Mouse (Mus musculus) heart, embryonic 12.5 days (tissue): ENCODE data around the gene Eya2. TPM values are rescaled to one million over a fixed set of nuclear protein-coding genes. Genes with fewer than 3 reads are reported as not detected.
A peak's percentile ranks its signal among the peaks of the same experiment; 100 is the strongest.

ENCODE experiments used
- ATAC-seq: fragments of 200-750 bp; cut with Nextera tagmentation; 2 replicates; pipeline ENCODE4 v1.8.0; 2017; ENCODE audit warnings: moderate TSS enrichment, moderate library complexity; ENCODE audit not compliant: insufficient number of reproducible peaks, low FRiP score
- H3K27ac ChIP-seq: fragments of 300-500 bp; sonication (generic); 2 replicates; pipeline ENCODE4 v1.5.1; 2016; ENCODE audit warnings: mild to moderate bottlenecking, moderate library complexity; ENCODE audit not compliant: poor library complexity, severe bottlenecking
- H3K27me3 ChIP-seq: fragments of 300-500 bp; sonication (generic); replicated peaks from 2 replicates; pipeline ENCODE4 v1.6.1; 2016; ENCODE audit warnings: mild to moderate bottlenecking, moderate library complexity
- H3K36me3 ChIP-seq: fragments of 300-500 bp; sonication (generic); 2 replicates; pipeline ENCODE4 v1.6.1; 2016; ENCODE audit warnings: mild to moderate bottlenecking, moderate library complexity
- H3K4me1 ChIP-seq: fragments of 300-500 bp; sonication (generic); replicated peaks from 2 replicates; pipeline ENCODE4 v1.6.1; 2016; ENCODE audit warnings: mild to moderate bottlenecking
- H3K4me2 ChIP-seq: fragments of 300-500 bp; sonication (generic); 2 replicates; pipeline ENCODE4 v1.6.1; 2016; ENCODE audit warnings: mild to moderate bottlenecking, moderate library complexity
- H3K4me3 ChIP-seq: fragments of 300-500 bp; sonication (generic); 2 replicates; pipeline ENCODE4 v1.5.1; 2016; ENCODE audit warnings: mild to moderate bottlenecking
- H3K9ac ChIP-seq: fragments of 300-500 bp; sonication (generic); 2 replicates; pipeline ENCODE4 v1.6.1; 2016; ENCODE audit warnings: mild to moderate bottlenecking, moderate library complexity
- H3K9me3 ChIP-seq: fragments of 300-500 bp; sonication (generic); replicated peaks from 2 replicates; pipeline ENCODE4 v1.6.1; 2016; ENCODE audit warnings: mild to moderate bottlenecking, moderate library complexity
- WGBS: fragments of 180-500 bp; shearing (Covaris S2); methylation state at CpG from one replicate; pipeline ENCODE4 v1.1.7; 2016; 5-methylcytosine and 5-hydroxymethylcytosine counted together
- polyA plus RNA-seq: library from polyadenylated mRNA; unstranded; fragments of >200 nt; fragmentation: Nextera tagmentation; extraction: Ambion mirVana; gene quantifications from 2 replicates; pipeline ENCODE4 v1.2.1, GENCODE M21; 2016

The Eya2 gene
- polyA plus RNA-seq, 1 experiment from 2014 or later, result 0.13 TPM

DNA sequence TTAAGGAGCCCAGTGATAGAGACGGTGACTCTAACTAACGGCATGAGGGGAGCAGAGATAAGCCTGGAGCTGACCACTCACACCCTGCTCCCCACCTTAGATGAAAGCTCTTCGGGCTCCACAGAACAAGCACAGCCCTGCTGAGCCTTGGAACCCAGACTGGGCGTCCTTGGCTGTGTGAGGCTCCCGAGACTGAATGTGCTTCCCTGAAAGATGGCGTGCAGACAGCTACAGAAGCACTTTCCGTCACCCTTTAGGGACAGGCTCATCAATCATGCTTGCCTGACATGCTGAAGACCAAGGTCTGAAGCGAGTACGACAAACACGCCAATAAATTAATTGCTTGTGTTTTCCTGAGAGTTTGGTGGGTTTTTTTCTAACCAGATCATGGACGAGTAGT is 56.2 kb downstream of the Eya2 start:
- peaks cover 8% of the 10 kb centered on the region; the same call in 1 of the 2 replicates for H3K27me3 ChIP-seq
- no peaks in the 10 kb centered on the region for H3K36me3 ChIP-seq
- peaks cover 26% of the 10 kb centered on the region for H3K4me1 ChIP-seq
- ATAC-seq, result no peak
- H3K9ac ChIP-seq, result no peak overlapping the region
- no peak overlapping the region for H3K4me3 ChIP-seq
- WGBS, result 32% methylated on average over 11 of the region's 11 CpGs
- no peak overlapping the region for H3K27ac ChIP-seq
- no peaks in the 10 kb centered on the region for H3K9me3 ChIP-seq
- no peak overlapping the region for H3K4me2 ChIP-seq

DNA sequence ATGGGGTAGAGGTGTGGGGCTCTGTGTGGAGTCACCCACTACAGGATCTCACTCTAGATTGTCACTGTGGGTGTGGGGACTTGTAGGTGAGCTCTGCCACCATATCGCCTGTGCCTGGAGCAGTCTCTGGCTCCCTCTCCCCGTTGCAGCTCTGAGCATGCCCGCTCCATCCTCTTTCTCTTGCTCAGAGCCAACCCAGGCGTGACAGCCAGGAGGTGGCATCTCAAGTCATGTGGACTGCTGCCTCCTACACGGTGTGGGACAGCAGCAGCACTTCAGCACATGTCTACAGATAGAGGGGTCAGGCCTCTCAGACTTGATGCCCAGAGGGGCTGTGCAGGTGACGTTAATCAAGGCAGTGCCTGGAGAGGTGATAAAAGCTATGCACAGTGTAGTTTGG is 57.4 kb downstream of the Eya2 start:
- no peak overlapping the region for H3K4me2 ChIP-seq
- ATAC-seq, result no peak
- H3K27me3 ChIP-seq, result peaks cover 8% of the 10 kb centered on the region; the same call in 1 of the 2 replicates
- H3K36me3 ChIP-seq, result no peaks in the 10 kb centered on the region
- no peaks in the 10 kb centered on the region for H3K9me3 ChIP-seq
- no peak overlapping the region for H3K4me3 ChIP-seq
- peaks cover 26% of the 10 kb centered on the region for H3K4me1 ChIP-seq
- no peak overlapping the region for H3K27ac ChIP-seq
- 55% methylated on average over 6 of the region's 6 CpGs for WGBS
- no peak overlapping the region for H3K9ac ChIP-seq

DNA sequence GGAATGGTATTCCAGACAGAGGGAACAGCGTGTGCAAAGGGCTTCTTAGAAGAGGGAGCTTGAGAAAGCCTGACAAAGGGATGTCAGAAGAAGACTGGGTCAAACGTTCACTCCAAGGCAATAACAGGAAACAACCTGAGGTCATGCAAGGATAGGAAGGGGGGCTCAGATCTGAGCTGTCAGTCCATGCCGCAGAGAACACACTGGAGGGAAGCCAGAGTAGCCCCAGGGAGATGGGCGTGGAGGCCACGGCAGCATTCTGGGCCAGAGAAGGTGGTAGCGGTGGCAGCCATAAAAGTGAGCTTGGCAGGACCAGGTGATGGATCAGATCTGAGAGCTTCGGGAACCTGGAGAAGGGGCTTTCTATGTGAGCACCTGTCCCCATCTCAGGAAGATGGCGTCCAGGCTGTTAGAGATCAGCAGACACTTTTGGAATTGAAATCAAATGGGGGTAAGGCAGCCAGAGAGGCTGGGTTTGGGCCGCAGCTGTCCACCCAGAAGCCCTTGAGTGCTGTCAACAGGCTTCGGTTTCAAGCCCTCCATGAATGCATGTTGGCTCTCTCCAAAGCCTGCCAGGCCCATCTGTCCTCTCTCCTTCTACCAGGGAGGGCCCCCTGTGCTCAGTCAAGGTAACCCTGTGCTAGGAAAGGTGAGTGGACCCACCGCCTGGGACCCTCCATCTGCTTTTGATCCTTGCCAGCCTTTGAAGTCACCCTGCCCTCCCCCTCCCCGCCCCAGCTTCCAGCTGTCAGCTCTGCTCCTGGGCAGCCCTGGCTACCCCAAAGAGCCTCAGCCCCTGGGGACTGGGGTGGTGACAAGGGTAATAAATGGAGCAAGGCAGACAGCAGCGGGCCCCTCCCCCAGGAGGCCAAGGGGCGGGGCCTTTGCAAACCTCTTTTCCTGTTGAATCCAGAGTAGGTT is 58.4 kb downstream of the Eya2 start:
- Histone ChIP-seq H3K27me3 (peaks cover 8% of the 10 kb centered on the region; the same call in 1 of the 2 replicates), H3K4me2 (peak overlapping the region; percentile 26; the same call in 1 of the 2 replicates), H3K9ac (no peak overlapping the region), H3K27ac (no peak overlapping the region), H3K36me3 (no peaks in the 10 kb centered on the region), H3K4me3 (no peak overlapping the region), H3K4me1 (peaks cover 26% of the 10 kb centered on the region), H3K9me3 (no peaks in the 10 kb centered on the region)
- peak; percentile 55; the same call in 1 of the 2 replicates for ATAC-seq
- WGBS, result 25% methylated on average over 14 of the region's 14 CpGs

DNA sequence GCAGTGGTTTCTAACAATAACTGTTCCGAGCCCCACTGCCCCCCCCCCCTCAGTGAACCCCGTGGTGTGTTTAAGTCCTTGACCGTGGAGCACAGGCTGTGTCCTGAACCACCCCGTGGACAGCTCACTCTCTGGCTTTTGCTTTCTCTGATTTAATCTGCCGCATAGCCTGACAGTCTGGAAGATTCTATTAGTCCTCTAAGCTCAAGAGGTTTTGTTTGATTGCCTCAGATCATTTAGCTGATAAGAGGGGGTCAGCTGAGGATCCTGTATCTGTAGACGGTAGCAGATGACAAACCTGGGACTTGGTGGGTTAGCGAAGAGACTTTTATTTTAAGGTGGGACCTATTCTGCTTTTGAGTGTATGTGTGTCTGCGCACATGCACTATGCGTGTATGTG is 59.3 kb downstream of the Eya2 start:
- no peaks in the 10 kb centered on the region for H3K36me3 ChIP-seq
- no peak for ATAC-seq
- peaks cover 26% of the 10 kb centered on the region for H3K4me1 ChIP-seq
- WGBS, result 51% methylated on average over 9 of the region's 9 CpGs
- no peak overlapping the region for H3K4me3 ChIP-seq
- H3K9ac ChIP-seq, result no peak overlapping the region
- H3K27ac ChIP-seq, result no peak overlapping the region
- peaks cover 8% of the 10 kb centered on the region; the same call in 1 of the 2 replicates for H3K27me3 ChIP-seq
- no peaks in the 10 kb centered on the region for H3K9me3 ChIP-seq
- peak overlapping the region; percentile 26; the same call in 1 of the 2 replicates for H3K4me2 ChIP-seq

DNA sequence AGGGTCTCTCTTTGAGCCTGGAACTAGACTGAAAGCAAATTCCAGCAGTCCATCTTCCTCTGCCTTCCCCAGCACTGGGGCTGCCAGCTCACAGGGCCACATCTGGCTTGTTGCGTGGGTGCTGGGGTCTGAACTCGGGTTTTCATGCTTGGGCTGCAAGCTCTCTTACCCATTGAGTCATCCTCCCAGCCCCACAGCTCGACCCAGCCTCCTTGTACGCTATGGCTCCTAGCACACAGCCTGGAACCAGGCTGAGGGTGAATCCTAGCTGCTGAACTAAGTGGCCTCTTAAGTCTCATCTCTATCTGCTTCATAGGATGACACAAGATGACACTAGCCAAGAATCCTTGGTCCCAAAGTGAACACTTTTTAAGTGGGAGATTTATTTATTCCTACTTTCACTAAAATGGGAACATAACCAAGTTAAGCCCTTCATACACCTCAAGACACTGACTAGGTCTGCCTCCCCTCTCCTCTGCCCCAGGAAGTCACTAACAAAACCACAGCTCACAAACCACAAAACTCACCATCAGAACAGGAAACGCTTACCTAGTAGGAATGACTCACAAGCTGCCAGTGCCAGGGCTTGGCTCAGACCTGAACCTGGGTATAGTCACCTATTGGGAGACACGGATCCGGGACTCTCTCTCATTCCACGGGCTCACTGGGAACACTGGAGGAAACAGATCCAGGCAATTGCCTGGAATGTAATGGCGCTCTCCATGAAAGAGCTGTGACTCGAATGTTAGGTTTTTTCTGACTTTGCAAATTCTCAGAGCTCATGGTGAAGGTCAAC is 60.1 kb downstream of the Eya2 start:
- Histone ChIP-seq H3K9ac (no peak overlapping the region), H3K36me3 (no peaks in the 10 kb centered on the region), H3K4me3 (no peak overlapping the region), H3K4me1 (peaks cover 26% of the 10 kb centered on the region), H3K4me2 (no peak overlapping the region), H3K9me3 (no peaks in the 10 kb centered on the region), H3K27ac (no peak overlapping the region), H3K27me3 (peaks cover 8% of the 10 kb centered on the region; the same call in 1 of the 2 replicates)
- no peak for ATAC-seq
- 76% methylated on average over 10 of the region's 10 CpGs for WGBS

DNA sequence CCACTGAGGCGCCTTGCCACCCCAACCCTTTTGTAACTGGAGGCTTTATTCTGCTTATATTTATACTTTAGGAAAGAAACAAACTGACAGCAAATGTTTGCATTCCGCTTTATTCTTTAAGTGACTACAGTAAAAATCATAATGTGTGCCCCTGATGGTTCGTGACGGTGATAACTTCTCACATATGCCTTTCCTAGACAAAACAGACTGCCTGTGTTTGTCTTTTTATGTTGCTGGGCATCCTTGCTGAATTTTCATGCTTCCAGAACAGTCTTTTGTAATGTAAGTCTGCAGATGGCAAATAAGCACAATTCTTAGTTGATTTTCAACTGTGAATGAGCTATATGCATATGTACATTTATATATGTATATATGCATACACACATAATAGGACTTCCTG is 61.7 kb downstream of the Eya2 start:
- no peaks in the 10 kb centered on the region for H3K9me3 ChIP-seq
- no peaks in the 10 kb centered on the region for H3K36me3 ChIP-seq
- 86% methylated on average over 4 of the region's 4 CpGs for WGBS
- H3K27me3 ChIP-seq, result peaks cover 8% of the 10 kb centered on the region; the same call in 1 of the 2 replicates
- no peak overlapping the region for H3K9ac ChIP-seq
- H3K27ac ChIP-seq, result no peak overlapping the region
- ATAC-seq, result no peak
- H3K4me1 ChIP-seq, result peaks cover 23% of the 10 kb centered on the region
- H3K4me2 ChIP-seq, result no peak overlapping the region
- H3K4me3 ChIP-seq, result no peak overlapping the region

DNA sequence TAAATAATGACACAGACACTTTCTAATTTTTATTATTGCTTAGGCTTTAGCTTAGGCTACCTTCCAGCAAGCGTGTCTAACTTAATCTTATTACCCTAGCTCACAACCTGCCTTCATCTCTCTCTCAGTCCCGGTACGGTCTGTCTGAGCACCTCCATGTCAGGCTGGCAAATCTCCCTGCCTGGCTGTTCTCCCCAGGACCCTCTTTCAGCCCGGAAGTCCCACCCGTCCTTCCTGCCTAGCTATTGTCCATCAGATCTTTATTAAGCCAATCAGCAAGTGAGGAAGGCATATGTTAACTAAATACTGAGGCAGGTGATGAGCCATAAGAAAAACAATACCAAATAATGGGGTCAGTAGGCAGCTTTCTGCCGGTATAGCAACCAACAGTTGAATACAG is 62.1 kb downstream of the Eya2 start:
- no peak overlapping the region for H3K4me3 ChIP-seq
- no peak overlapping the region for H3K27ac ChIP-seq
- ATAC-seq, result no peak
- peaks cover 8% of the 10 kb centered on the region; the same call in 1 of the 2 replicates for H3K27me3 ChIP-seq
- no peaks in the 10 kb centered on the region for H3K9me3 ChIP-seq
- peaks cover 23% of the 10 kb centered on the region for H3K4me1 ChIP-seq
- no peak overlapping the region for H3K9ac ChIP-seq
- H3K4me2 ChIP-seq, result no peak overlapping the region
- WGBS, result 62% methylated on average over 6 of the region's 6 CpGs
- no peaks in the 10 kb centered on the region for H3K36me3 ChIP-seq

DNA sequence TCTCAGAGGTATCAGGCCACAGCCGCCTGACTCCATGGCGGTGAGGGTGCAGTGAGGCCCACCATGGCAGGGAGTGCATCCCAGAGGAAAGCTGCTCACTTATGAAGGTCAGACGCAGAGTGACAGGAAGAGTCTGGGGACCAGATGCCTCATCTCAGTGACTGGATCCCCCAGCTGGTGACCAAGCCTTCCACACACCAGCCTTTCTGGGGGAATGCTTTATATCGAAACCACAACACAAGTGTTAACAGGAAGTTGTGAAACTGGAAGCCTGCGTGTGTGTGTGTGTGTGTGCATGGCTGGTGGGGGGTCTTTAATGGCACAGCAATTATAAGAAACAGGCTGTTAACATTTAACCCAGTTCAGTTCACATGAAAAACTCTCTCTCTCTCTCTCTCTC is 64.7 kb downstream of the Eya2 start:
- H3K4me1 ChIP-seq, result no peaks in the 10 kb centered on the region
- ATAC-seq, result no peak
- no peak overlapping the region for H3K27ac ChIP-seq
- H3K9ac ChIP-seq, result no peak overlapping the region
- no peaks in the 10 kb centered on the region for H3K9me3 ChIP-seq
- 77% methylated on average over 5 of the region's 5 CpGs for WGBS
- no peak overlapping the region for H3K4me3 ChIP-seq
- no peak overlapping the region for H3K4me2 ChIP-seq
- H3K36me3 ChIP-seq, result no peaks in the 10 kb centered on the region
- peaks cover 2% of the 10 kb centered on the region; the same call in 1 of the 2 replicates for H3K27me3 ChIP-seq

DNA sequence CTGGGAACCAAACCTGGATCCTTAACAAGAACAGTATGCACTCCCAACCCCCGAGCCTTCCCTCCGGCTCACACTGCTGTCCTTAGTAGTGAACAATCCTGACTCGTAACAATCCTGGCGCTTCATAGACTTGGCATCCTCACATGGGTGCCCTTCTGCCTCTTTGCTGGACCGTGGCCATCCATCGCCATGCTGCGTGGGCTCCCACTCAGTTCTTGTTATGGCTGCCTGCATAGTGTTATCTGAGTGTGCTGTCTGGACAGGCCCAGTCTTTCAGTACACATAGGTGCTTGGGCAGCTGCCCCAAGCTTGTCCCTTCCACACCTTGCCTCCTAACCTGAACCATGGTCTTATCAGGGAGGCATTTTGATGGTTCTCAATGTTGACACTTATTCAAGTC is 68.4 kb downstream of the Eya2 start:
- no peak overlapping the region for H3K9ac ChIP-seq
- no peaks in the 10 kb centered on the region for H3K27me3 ChIP-seq
- no peak overlapping the region for H3K4me3 ChIP-seq
- no peaks in the 10 kb centered on the region for H3K4me1 ChIP-seq
- H3K36me3 ChIP-seq, result no peaks in the 10 kb centered on the region
- no peak overlapping the region for H3K4me2 ChIP-seq
- WGBS, result 84% methylated on average over 7 of the region's 7 CpGs
- no peaks in the 10 kb centered on the region for H3K9me3 ChIP-seq
- no peak for ATAC-seq
- H3K27ac ChIP-seq, result no peak overlapping the region

DNA sequence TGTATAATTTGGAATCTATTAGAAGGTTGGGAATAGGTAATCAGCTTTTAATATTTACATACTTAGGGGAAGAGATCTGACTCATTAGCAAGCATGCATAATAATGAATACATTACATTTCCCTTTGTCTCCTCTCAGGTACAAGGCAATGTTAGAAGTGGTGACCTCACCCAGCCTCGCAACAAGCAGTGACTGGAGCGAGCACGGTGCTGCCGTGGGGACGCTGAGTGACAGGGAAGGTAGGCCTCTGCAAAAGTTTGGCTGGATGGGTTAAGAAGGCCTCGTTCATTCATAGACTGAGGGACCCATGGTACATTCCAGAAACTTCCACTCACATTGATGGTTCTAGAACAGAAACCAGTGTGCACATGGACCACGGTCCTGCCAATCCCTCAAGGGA is 69.8 kb downstream of the Eya2 start:
- H3K27ac ChIP-seq, result no peak overlapping the region
- no peaks in the 10 kb centered on the region for H3K27me3 ChIP-seq
- ATAC-seq, result no peak
- H3K4me1 ChIP-seq, result no peaks in the 10 kb centered on the region
- H3K36me3 ChIP-seq, result no peaks in the 10 kb centered on the region
- WGBS, result 73% methylated on average over 7 of the region's 7 CpGs
- H3K9ac ChIP-seq, result no peak overlapping the region
- H3K4me2 ChIP-seq, result no peak overlapping the region
- no peaks in the 10 kb centered on the region for H3K9me3 ChIP-seq
- no peak overlapping the region for H3K4me3 ChIP-seq

DNA sequence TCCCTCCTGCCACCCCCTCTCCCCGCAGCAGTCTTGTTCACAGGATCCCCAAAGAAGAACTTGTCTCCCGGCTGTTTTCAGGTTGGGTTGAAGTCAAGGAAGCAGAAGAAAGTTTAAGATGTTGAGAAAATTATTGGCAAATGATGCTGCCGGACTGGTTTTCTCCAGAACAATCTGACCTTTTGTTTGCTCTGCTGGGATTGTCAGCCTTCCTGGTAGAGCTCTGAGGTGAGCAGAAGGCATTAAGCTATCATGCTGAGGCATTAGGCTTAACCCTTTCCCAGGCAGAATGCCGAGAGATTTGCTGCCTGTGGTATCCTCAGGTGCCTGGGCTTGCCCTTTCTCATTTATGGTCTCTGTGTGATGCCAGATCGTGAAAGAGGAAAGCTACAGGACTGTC is 70.3 kb downstream of the Eya2 start:
- Histone ChIP-seq H3K9ac (no peak overlapping the region), H3K27ac (no peak overlapping the region), H3K4me1 (no peaks in the 10 kb centered on the region), H3K27me3 (no peaks in the 10 kb centered on the region), H3K4me2 (no peak overlapping the region), H3K9me3 (no peaks in the 10 kb centered on the region), H3K36me3 (no peaks in the 10 kb centered on the region), H3K4me3 (no peak overlapping the region)
- ATAC-seq, result no peak
- WGBS, result 52% methylated on average over 5 of the region's 5 CpGs
